In genomic region chr11:57599304-57599703, GRCm38 (mm10) we compare ENCODE assay signal across 22 mouse cellular contexts. TPM values are rescaled to one million over a fixed set of nuclear protein-coding genes. Genes with fewer than 3 reads are reported as not detected.
DNase-seq lines count a peak whose midpoint lies in the region; ATAC-seq and TF ChIP-seq lines count a peak whose summit lies in the region.
"Had no signal": no experiment of that assay in that cellular context is flagged by ENCODE, and none has a peak within 500 bp of the region (broad histone marks: within the 10 kb centered on the region; RNA-seq: fewer than 3 reads in every experiment).

No protein-coding gene starts in this region.

- H3K4me2 ChIP-seq in midbrain, embryonic 13.5 days (replicated peaks): no peak overlapping the region
- H3K4me2 ChIP-seq in midbrain, postnatal 0 days (ENCODE audit: low read depth, low read length, poor library complexity, severe bottlenecking): no peak overlapping the region
- no peak overlapping the region for H3K4me2 ChIP-seq in limb, embryonic 13.5 days (replicated peaks)
- no peak overlapping the region for H3K4me2 ChIP-seq in heart, embryonic 11.5 days
- H3K4me2 ChIP-seq: heart, embryonic 15.5 days; hindbrain, embryonic 14.5 days had no signal

- peaks cover 28% of the 10 kb centered on the region for H3K27me3 ChIP-seq in midbrain, embryonic 13.5 days
- H3K27me3 ChIP-seq in midbrain, postnatal 0 days (ENCODE audit: insufficient read depth, low read length): no peaks in the 10 kb centered on the region
- H3K27me3 ChIP-seq in limb, embryonic 13.5 days: no peaks in the 10 kb centered on the region
- no peaks in the 10 kb centered on the region for H3K27me3 ChIP-seq in heart, embryonic 11.5 days (ENCODE audit: control insufficient read depth, insufficient read depth, low read length)
- H3K27me3 ChIP-seq: forebrain, embryonic 15.5 days had no signal

- H3K4me3 ChIP-seq in midbrain, embryonic 13.5 days (replicated peaks): no peak overlapping the region
- H3K4me3 ChIP-seq in midbrain, postnatal 0 days (ENCODE audit: low read depth, low read length): no peak overlapping the region
- H3K4me3 ChIP-seq in limb, embryonic 13.5 days: no peak overlapping the region
- H3K4me3 ChIP-seq in heart, embryonic 11.5 days (ENCODE audit: low read depth, low read length): no peak overlapping the region
- H3K4me3 ChIP-seq: embryonic facial prominence, embryonic 10.5 days; erythroblast, embryonic 14.5 days; forebrain, embryonic 10.5 days; forebrain, embryonic 15.5 days; heart, embryonic 10.5 days; heart, embryonic 15.5 days had no signal

- peaks cover 42% of the 10 kb centered on the region for H3K4me1 ChIP-seq in midbrain, embryonic 13.5 days (replicated peaks)
- peaks cover 10% of the 10 kb centered on the region; the same call in 1 of the 2 replicates for H3K4me1 ChIP-seq in midbrain, postnatal 0 days (ENCODE audit: insufficient read depth, low read length)
- H3K4me1 ChIP-seq in limb, embryonic 13.5 days: peaks cover 43% of the 10 kb centered on the region
- 0 out of 2 replicates have a peak, but pooled peaks cover 2% of the 10 kb centered on the region for H3K4me1 ChIP-seq in heart, embryonic 11.5 days (ENCODE audit: control insufficient read depth, insufficient read depth, low read length)

- no peak for TF ChIP-seq CTCF in midbrain, postnatal 0 days (IDR thresholded peaks at IDR 0.05)

- no peak overlapping the region for H3K9ac ChIP-seq in midbrain, embryonic 13.5 days (replicated peaks)
- no peak overlapping the region for H3K9ac ChIP-seq in midbrain, postnatal 0 days (replicated peaks; ENCODE audit: low read length, poor library complexity, severe bottlenecking)
- no peak overlapping the region for H3K9ac ChIP-seq in limb, embryonic 13.5 days
- H3K9ac ChIP-seq in heart, embryonic 11.5 days (ENCODE audit: low read depth, low read length): no peak overlapping the region
- H3K9ac ChIP-seq: forebrain, embryonic 15.5 days; heart, embryonic 15.5 days; hindbrain, embryonic 14.5 days had no signal

- ATAC-seq in midbrain, embryonic 13.5 days: no peak
- no peak for ATAC-seq in midbrain, postnatal 0 days (ENCODE audit: low FRiP score)
- ATAC-seq in limb, embryonic 13.5 days (ENCODE audit: low FRiP score, low read depth): no peak
- no peak for ATAC-seq in heart, embryonic 11.5 days (replicated peaks; ENCODE audit: insufficient number of reproducible peaks, low FRiP score, low TSS enrichment)
- ATAC-seq: forebrain, embryonic 15.5 days had no signal

- peak overlapping the region; percentile 57; the same call in 1 of the 2 replicates for H3K27ac ChIP-seq in midbrain, embryonic 13.5 days
- H3K27ac ChIP-seq in midbrain, postnatal 0 days (ENCODE audit: low read depth, low read length): no peak overlapping the region
- H3K27ac ChIP-seq in limb, embryonic 13.5 days: peak overlapping the region; percentile 74
- H3K27ac ChIP-seq in heart, embryonic 11.5 days (ENCODE audit: low read depth, low read length): no peak overlapping the region
- H3K27ac ChIP-seq: embryonic facial prominence, embryonic 10.5 days; heart, embryonic 10.5 days; heart, embryonic 15.5 days; hindbrain, embryonic 14.5 days had no signal

- no peak for DNase-seq in midbrain, postnatal 0 days (ENCODE audit: low spot score)
- peak; percentile 73 for DNase-seq in ES-CJ7 (ENCODE audit: low read depth, low spot score)
- peak; percentile 58 for DNase-seq in Muller cell, postnatal 12 days (ENCODE audit: inconsistent ontology term)
- no peak for DNase-seq in adrenal gland, postnatal 36 days
- DNase-seq: adrenal gland, adult 2 months; adrenal gland, postnatal 25 days; cerebellum, adult 2 months; cerebellum, postnatal 10 days; gastrocnemius, postnatal 10 days; heart, adult 18-20 months; heart, postnatal 14 days had no signal

- no peaks in the 10 kb centered on the region for H3K36me3 ChIP-seq in midbrain, embryonic 13.5 days
- no peaks in the 10 kb centered on the region for H3K36me3 ChIP-seq in midbrain, postnatal 0 days (ENCODE audit: insufficient read depth, low read length)
- no peaks in the 10 kb centered on the region for H3K36me3 ChIP-seq in limb, embryonic 13.5 days
- H3K36me3 ChIP-seq in heart, embryonic 11.5 days (ENCODE audit: control insufficient read depth, insufficient read depth, low read length): no peaks in the 10 kb centered on the region
- H3K36me3 ChIP-seq: embryonic facial prominence, embryonic 10.5 days; forebrain, embryonic 10.5 days; forebrain, embryonic 15.5 days; G1E; heart, embryonic 10.5 days; heart, embryonic 15.5 days had no signal

- H3K9me3 ChIP-seq in midbrain, embryonic 13.5 days: no peaks in the 10 kb centered on the region
- H3K9me3 ChIP-seq in midbrain, postnatal 0 days (ENCODE audit: low read length): no peaks in the 10 kb centered on the region
- no peaks in the 10 kb centered on the region for H3K9me3 ChIP-seq in limb, embryonic 13.5 days
- 0 out of 2 replicates have a peak, but pooled peaks cover 2% of the 10 kb centered on the region for H3K9me3 ChIP-seq in heart, embryonic 11.5 days (replicated peaks; ENCODE audit: control insufficient read depth, low read length)
- H3K9me3 ChIP-seq: embryonic facial prominence, embryonic 10.5 days; forebrain, embryonic 10.5 days; forebrain, embryonic 15.5 days; G1E; heart, embryonic 10.5 days; heart, embryonic 15.5 days had no signal

- WGBS in midbrain, embryonic 13.5 days: 43% methylated on average over 6 of the region's 6 CpGs
- 38% methylated on average over 6 of the region's 6 CpGs for WGBS in midbrain, postnatal 0 days
- WGBS in limb, embryonic 13.5 days: 67% methylated on average over 6 of the region's 6 CpGs
- WGBS in heart, embryonic 11.5 days (ENCODE audit: insufficient replicate concordance): 68% methylated on average over 6 of the region's 6 CpGs

RNA-seq across cellular contexts. Expression of gene Galnt10, which starts 45.9 kb away (rescaled TPM):
- 13.0 and 15.6 TPM in 2 replicates for polyA plus RNA-seq in midbrain, embryonic 13.5 days (2015; fragmentation: Nextera tagmentation; extraction: Ambion mirVana)
- total RNA-seq in midbrain, postnatal 0 days (2014; rRNA removed): 21.3 and 26.0 TPM in 2 replicates
- 11.8 and 12.0 TPM in 2 replicates for polyA plus RNA-seq in midbrain, postnatal 0 days (2015; fragmentation: Nextera tagmentation; extraction: Ambion mirVana)
- 28.6 and 31.3 TPM in 2 replicates for polyA plus RNA-seq in limb, embryonic 13.5 days (2015; fragmentation: Nextera tagmentation; extraction: Ambion mirVana)
- 7.1 and 10.6 TPM in 2 replicates for polyA plus RNA-seq in heart, embryonic 11.5 days (2014; fragmentation: Nextera tagmentation; extraction: Ambion mirVana)
- total RNA-seq in adrenal gland, postnatal 36 days (2021): 10 to 100 TPM; 47.0 to 51.6 TPM

Comparison
In these comparisons a context has a peak if more than half of its experiments do, and no peak if none do; other contexts are left out.
1. H3K27ac ChIP-seq: peak in midbrain, embryonic 13.5 days (single experiment) and limb, embryonic 13.5 days (single experiment); none in midbrain, postnatal 0 days (single experiment) and heart, embryonic 11.5 days (single experiment).
2. DNase-seq: peak in ES-CJ7 (single experiment) and Muller cell, postnatal 12 days (single experiment); none in midbrain, postnatal 0 days (single experiment) and adrenal gland, postnatal 36 days (0 of 2).